Mouse (Mus musculus) megakaryocyte, embryonic 14.5 days (primary cell): ENCODE results near the gene Tmem120b. TPM values are rescaled to one million over a fixed set of nuclear protein-coding genes. Genes with fewer than 3 reads are reported as not detected.

ENCODE experiments used
- H3K27me3 ChIP-seq: replicated peaks from 2 replicates; pipeline ENCODE3; 2012; ENCODE audit warnings: inconsistent platforms
- H3K36me3 ChIP-seq: replicated peaks from 2 replicates; pipeline ENCODE3; 2012; ENCODE audit warnings: low read length, inconsistent platforms, mixed read lengths
- H3K4me1 ChIP-seq: 2 replicates; pipeline ENCODE4 v1.6.1; 2012; ENCODE audit warnings: inconsistent platforms
- H3K4me3 ChIP-seq: replicated peaks from 2 replicates; pipeline ENCODE3; 2012; ENCODE audit warnings: moderate library complexity, mild to moderate bottlenecking, inconsistent platforms
- H3K9me3 ChIP-seq: 2 replicates; pipeline ENCODE4 v1.6.1; 2012; ENCODE audit warnings: inconsistent platforms
- FLI1 ChIP-seq: IDR thresholded peaks from 2 replicates; pipeline ENCODE4 v1.6.1; 2012; ENCODE audit warnings: low read length, inconsistent platforms, mixed read lengths
- GATA1 ChIP-seq: IDR thresholded peaks from 3 replicates; pipeline ENCODE4 v1.6.1; 2012; ENCODE audit warnings: mixed read lengths, low read length, inconsistent platforms, borderline replicate concordance
- polyA plus RNA-seq: library from polyadenylated mRNA; stranded (reverse); fragments of >175 nt; gene quantifications from 2 replicates; pipeline ENCODE4 v1.2.3, GENCODE M21; 2012; ENCODE audit warnings: low replicate concordance; ENCODE audit not compliant: insufficient read depth

The Tmem120b gene
- polyA plus RNA-seq, 1 experiment = 6.9 TPM

- no peak for TF ChIP-seq FLI1
- no peak for TF ChIP-seq GATA1
- Histone ChIP-seq H3K36me3 (peaks cover 71% of the 10 kb centered on the region), H3K9me3 (no peaks in the 10 kb centered on the region), H3K4me1 (peaks cover 55% of the 10 kb centered on the region), H3K4me3 (no peak overlapping the region), H3K27me3 (no peaks in the 10 kb centered on the region)
These were observed 36.9 kb upstream of the Tmem120b start for GRCm38 (mm10) chr5:123031312-123031711.

GRCm38 (mm10) chr5:123033646-123034160 is 34.5 kb upstream of the Tmem120b start:
- no peaks in the 10 kb centered on the region for H3K9me3 ChIP-seq
- H3K4me1 ChIP-seq = peaks cover 59% of the 10 kb centered on the region
- H3K27me3 ChIP-seq = no peaks in the 10 kb centered on the region
- TF ChIP-seq GATA1 = no peak
- H3K4me3 ChIP-seq = no peak overlapping the region
- peaks cover 48% of the 10 kb centered on the region for H3K36me3 ChIP-seq

GRCm38 (mm10) chr5:123035089-123035488 is 33.1 kb upstream of the Tmem120b start:
- Histone ChIP-seq H3K4me1 (peaks cover 59% of the 10 kb centered on the region), H3K36me3 (peaks cover 34% of the 10 kb centered on the region), H3K27me3 (no peaks in the 10 kb centered on the region), H3K4me3 (no peak overlapping the region), H3K9me3 (no peaks in the 10 kb centered on the region)
- TF ChIP-seq FLI1 = no peak
- TF ChIP-seq GATA1 = no peak

- Histone ChIP-seq H3K9me3 (no peaks in the 10 kb centered on the region), H3K36me3 (peaks cover 29% of the 10 kb centered on the region), H3K27me3 (no peaks in the 10 kb centered on the region), H3K4me3 (peak overlapping the region; percentile 42), H3K4me1 (peaks cover 64% of the 10 kb centered on the region)
- TF ChIP-seq GATA1 = no peak
- TF ChIP-seq FLI1 = no peak
These were observed 32.7 kb upstream of the Tmem120b start for GRCm38 (mm10) chr5:123035564-123035963.

GRCm38 (mm10) chr5:123038115-123038514 is 30.1 kb upstream of the Tmem120b start:
- peaks cover 77% of the 10 kb centered on the region for H3K4me1 ChIP-seq
- no peaks in the 10 kb centered on the region for H3K27me3 ChIP-seq
- no peaks in the 10 kb centered on the region for H3K9me3 ChIP-seq
- TF ChIP-seq FLI1 (no peak), GATA1 (no peak)
- no peak overlapping the region for H3K4me3 ChIP-seq
- H3K36me3 ChIP-seq = peaks cover 7% of the 10 kb centered on the region

GRCm38 (mm10) chr5:123039120-123039752 is 29.0 kb upstream of the Tmem120b start:
- peaks cover 68% of the 10 kb centered on the region for H3K4me1 ChIP-seq
- H3K4me3 ChIP-seq = peak overlapping the region; percentile 90
- H3K36me3 ChIP-seq = no peaks in the 10 kb centered on the region
- H3K27me3 ChIP-seq = no peaks in the 10 kb centered on the region
- no peaks in the 10 kb centered on the region for H3K9me3 ChIP-seq
- TF ChIP-seq FLI1 (no peak), GATA1 (no peak)

- Histone ChIP-seq H3K4me3 (peak overlapping the region; percentile 83), H3K27me3 (no peaks in the 10 kb centered on the region), H3K9me3 (no peaks in the 10 kb centered on the region), H3K4me1 (peaks cover 61% of the 10 kb centered on the region), H3K36me3 (no peaks in the 10 kb centered on the region)
- TF ChIP-seq FLI1 = no peak
These were observed 27.4 kb upstream of the Tmem120b start for GRCm38 (mm10) chr5:123040796-123041195.

GRCm38 (mm10) chr5:123043856-123044255 is 24.4 kb upstream of the Tmem120b start:
- H3K4me1 ChIP-seq = peaks cover 61% of the 10 kb centered on the region
- no peaks in the 10 kb centered on the region for H3K27me3 ChIP-seq
- no peaks in the 10 kb centered on the region for H3K9me3 ChIP-seq
- TF ChIP-seq GATA1 = no peak
- no peak for TF ChIP-seq FLI1
- no peaks in the 10 kb centered on the region for H3K36me3 ChIP-seq
- H3K4me3 ChIP-seq = no peak overlapping the region

GRCm38 (mm10) chr5:123045561-123046295 is 22.5 kb upstream of the Tmem120b start:
- TF ChIP-seq FLI1 (no peak), GATA1 (no peak)
- Histone ChIP-seq H3K27me3 (no peaks in the 10 kb centered on the region), H3K9me3 (no peaks in the 10 kb centered on the region), H3K4me1 (peaks cover 58% of the 10 kb centered on the region), H3K4me3 (no peak overlapping the region), H3K36me3 (no peaks in the 10 kb centered on the region)

GRCm38 (mm10) chr5:123046916-123047315 is 21.3 kb upstream of the Tmem120b start, which contains the start of gene Morn3:
Gene Morn3, minus strand, starts transcription at chr5:123047016.
- no peaks in the 10 kb centered on the region for H3K36me3 ChIP-seq
- peaks cover 52% of the 10 kb centered on the region for H3K4me1 ChIP-seq
- H3K4me3 ChIP-seq = no peak within 1 kb of the TSS
- H3K27me3 ChIP-seq = no peaks in the 10 kb centered on the region
- peaks cover 3% of the 10 kb centered on the region for H3K9me3 ChIP-seq
- no peak for TF ChIP-seq GATA1
